Mouse (Mus musculus): ENCODE measurements around the gene Gdf11.

Gene Gdf11

DNA sequence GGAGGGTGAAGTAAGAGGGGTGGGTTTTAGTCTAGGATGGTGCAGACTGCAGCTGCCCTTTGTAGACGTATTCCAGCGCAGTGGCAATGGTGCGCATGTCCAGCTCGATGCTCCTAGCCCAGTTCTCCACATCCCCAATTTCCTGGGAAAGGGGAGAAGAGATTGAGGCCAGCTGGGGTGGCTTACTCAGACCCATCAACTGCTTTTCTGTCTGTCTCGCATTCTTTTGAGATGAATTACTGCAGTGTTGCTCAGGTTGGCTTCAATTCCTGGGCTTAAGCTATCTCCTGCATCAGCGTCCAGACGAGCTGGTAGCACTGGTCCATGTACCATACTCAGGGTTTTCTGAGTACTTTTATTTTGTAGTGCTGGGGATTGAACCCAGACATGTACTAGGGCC is 28.4 kb upstream of the Gdf11 start:
- no peak for DNase-seq (ENCODE audit: extremely low read depth, low read depth)

DNA sequence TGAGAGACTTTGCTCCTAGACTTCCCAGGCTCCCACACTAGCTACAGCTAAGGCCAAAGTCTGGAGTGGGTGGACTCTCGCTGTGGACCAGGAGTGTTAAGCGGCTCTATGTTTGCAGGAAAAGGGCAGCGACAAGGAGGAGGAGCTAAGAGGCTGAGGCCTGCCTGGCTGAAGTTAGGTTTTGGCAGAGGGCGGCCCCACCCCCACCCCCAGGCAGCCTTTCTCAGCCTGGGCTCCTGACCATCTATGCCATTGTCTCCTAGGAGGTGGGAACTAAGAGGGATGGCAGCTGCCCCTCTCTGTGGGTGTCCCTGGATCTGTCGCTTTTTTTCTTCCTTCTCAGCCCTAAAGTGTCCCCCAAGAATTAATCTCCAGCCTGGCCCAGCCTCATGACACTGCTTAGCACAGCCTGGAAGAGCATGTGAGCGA is 27.7 kb upstream of the Gdf11 start:
- no peak for DNase-seq (ENCODE audit: extremely low read depth, low read depth)

DNA sequence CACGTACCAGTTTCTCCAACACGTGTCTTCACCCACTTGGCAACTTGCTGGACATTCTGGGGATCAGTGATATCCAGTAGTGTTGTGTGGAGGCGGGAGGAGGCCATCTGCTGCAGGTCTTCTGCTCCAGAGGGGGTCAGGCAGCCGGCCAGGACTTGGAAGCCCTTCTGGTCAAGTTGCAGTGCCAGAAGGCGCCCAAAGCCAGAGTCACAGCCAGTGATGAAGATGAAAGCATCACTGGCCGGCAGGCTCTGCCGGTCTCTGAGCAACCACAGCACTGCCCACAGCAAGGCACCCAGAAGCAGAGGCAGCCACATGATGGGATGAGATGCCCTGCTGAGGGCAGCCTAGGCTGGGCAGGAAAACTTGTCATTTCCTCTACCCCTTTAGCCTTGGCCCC is 26.7 kb upstream of the Gdf11 start:
- DNase-seq (ENCODE audit: extremely low read depth, low read depth): no peak

DNA sequence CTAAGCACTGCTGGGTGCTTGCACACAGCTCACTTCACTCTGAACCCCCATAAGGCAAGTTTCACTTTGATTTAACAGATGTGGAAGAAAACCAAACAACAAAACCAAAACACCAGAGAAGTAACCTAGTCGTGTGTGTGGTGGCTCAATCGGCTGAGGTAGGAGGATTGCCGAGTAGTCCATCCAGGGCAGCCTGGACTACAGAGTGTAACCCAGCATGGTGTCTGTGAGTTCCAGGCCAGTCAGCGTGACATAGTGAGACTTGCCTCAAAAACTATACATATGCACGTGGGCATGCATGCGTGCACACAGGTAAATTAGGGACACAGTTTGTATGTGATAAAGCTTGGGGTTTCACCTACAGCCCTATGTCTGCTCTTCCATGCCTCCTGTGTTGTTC is 25.9 kb upstream of the Gdf11 start:
- DNase-seq (ENCODE audit: extremely low read depth, low read depth): no peak

DNA sequence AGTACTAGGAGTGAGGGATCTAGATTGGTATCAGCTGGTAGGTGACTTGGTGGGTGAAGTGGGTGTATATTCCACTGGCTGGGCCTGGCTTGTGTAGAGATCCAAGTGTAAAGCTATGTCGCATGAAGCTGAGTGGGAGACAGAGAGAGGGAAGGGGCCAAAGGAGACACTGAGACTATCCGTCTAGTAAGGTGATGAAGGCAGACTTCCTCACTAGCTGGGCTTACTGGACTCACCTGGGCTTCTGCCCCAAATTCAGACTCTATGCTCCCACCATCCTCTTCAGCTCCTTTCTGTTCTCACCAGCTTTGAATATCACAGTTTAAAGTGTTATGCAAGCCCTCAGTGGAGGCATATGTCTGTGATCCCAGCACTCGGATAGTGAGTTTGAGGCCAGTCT is 25.1 kb upstream of the Gdf11 start:
- no peak for DNase-seq (ENCODE audit: extremely low read depth, low read depth)

DNA sequence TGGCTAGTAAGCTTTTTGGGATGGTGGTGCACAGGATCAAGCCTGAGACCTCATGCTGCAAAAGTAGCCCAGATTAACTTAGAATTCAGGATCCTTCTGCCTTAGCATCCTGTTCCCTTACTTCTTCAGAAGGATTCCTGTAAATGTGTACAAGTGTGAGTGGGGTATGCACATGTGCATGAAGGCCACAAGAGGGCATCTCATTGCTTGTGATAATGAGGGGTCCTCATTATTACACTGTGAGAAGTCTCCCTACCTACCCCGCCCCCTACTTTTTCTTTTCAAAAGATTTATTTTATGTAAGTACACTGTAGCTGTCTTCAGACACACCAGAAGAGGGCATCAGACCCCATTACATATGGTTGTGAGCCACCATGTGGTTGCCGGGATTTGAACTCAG is 24.0 kb upstream of the Gdf11 start:
- DNase-seq (ENCODE audit: extremely low read depth, low read depth): no peak

DNA sequence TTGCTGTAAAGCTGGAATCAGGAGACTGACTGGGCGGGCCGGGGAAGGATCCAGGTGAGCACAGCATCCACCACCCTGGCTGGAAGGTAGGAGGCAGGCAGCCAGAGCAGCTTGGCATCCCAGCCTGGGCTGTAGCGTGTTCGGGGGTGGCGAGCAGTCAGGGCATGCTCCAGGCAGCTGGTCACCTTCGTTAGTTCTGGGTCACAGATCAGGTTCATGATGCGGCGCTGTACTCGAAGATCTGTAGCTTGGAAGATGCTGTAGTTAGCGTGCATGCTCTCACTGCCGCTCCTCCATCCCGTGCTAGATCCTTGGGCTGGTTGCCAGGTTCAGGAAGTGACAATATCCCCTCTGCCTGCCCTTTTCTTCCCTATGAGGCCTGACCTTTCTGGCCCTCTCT is 22.2 kb upstream of the Gdf11 start:
- no peak for DNase-seq (ENCODE audit: extremely low read depth, low read depth)

DNA sequence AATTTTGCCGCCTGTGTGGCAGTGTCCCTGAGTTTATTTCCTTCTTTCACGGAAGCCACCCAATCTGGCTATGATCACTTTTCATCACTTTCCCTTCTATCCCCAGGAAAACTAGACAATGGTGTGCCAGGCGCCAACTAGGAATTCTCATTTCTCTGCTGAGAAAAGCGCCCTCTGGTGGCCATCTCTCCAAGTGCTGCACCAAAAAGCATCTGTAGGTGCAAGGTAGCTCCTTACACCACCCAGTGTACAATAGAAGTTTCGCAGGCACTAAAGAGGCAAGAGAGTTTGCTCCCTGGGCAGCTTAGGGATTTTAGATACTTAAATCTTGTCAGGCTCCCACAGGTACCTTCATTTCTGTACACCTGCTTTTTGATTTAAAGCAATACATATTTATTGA is 21.7 kb upstream of the Gdf11 start:
- DNase-seq (ENCODE audit: extremely low read depth, low read depth): peak; percentile 58

DNA sequence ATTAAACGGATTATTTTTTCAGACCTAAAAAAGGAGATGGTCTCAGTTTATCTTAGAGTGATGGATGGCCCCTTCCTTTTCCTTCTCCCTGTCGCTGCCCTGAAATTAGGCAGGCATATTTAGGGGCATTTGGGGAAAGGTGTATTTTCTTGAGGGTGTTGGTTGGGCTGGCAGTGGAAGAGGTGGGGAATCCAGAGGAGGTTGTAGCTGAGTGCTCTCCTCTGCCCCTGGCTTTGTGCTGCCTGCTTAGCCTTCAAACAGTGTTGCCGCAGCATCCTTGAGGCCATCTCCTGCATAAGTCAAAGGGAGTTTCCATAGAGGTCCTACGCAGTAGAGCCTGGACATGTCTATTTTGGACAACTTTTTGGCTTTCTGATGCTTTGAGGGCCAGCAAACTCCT is 21.3 kb upstream of the Gdf11 start:
- DNase-seq (ENCODE audit: extremely low read depth, low read depth): no peak

DNA sequence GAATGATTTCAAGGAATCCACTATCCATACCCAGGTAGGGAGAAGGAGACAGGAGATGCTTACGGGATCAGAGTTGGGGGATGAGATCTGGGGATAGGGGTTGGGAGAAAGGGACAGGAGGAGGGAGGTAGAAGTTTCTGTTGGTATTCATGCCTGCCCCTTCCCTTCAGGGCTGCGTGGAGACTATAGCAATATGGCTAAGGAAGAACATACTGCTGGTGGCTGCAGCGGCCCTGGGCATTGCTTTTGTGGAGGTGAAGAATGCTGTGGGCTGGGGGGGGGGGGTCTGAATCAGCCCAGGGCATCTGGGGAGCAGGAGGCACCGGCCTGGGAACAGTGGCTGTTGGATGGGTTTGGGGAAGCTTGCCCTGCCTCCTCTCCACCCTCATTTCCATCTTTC is 20.8 kb upstream of the Gdf11 start:
- no peak for DNase-seq (ENCODE audit: extremely low read depth, low read depth)

DNA sequence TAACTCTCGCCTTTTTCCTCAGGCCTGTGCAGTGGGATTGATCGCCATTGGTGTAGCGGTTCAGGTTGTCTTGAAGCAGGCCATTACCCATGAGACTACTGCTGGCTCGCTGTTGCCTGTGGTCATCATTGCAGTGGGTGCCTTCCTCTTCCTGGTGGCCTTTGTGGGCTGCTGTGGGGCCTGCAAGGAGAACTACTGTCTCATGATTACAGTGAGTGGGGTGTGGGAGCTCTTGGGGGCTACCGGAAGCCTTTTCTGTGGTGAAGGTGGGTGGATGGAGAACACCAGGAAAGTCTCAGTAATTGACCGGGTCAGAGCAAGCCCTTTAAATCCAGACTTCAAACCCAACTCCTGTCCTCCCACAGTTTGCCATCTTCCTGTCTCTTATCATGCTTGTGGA is 19.9 kb upstream of the Gdf11 start:
- no peak for DNase-seq (ENCODE audit: extremely low read depth, low read depth)

DNA sequence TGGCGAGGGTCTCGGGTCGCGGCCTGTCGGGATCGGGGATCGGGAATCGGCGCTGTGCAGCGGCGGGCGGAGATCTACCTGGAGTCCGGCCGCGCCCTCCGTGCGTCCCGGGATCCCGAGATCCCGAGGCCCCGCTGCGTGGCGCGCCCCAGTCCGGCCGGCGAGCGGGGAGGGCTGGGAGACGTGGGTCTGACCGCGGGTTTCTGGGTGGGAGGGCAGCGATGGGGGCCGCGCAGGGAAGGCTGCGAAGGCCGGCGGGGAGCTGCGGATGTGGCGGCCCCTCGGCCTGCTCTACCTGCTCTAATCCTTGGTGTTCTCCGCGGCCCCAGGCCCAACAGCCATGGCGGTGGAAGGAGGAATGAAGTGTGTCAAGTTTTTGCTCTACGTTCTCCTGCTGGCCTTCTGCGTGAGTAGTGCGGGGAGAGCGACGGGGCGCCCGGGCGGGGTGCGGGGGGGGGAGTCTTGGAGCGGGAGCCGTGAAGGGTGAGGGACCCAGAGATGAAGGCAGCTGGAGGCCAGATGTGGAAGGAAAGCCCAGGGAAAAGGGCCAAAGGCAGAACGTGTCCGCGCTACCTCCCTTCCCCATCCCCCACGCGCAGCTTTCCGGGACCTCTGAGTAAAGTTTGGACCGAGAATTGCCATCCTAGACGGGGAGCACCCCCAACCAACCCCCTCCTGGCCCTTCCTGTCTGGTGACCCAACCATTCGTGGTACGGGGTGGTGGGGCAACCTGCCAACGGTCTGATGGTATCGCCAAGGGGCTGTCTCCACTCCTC is 18.7 kb upstream of the Gdf11 start:
- no peak for DNase-seq (ENCODE audit: extremely low read depth, low read depth)

DNA sequence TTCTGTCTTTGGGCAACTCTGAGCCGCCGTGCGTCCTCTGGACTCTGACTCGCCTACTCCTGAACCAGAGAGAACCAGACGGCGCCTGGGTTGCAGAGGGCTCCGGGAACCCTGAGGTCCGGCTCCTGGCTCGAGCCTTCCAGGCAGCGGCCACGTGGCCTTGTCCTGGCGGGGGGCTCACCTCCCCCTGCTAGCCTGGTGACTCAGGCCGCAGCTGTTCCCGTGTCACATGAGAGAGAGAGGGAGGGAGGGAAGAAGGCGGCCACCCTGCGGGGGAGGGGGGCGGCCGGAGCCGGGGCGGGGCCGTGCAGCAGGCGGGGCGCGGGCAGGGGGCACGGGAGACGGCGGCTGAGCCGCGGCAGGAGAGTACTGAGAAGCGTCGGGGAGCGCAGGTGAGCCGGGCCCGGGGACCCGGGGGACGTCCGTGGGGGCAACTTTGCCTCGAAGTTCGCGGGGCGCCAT is 18.1 kb upstream of the Gdf11 start:
- no peak for DNase-seq (ENCODE audit: extremely low read depth, low read depth)

DNA sequence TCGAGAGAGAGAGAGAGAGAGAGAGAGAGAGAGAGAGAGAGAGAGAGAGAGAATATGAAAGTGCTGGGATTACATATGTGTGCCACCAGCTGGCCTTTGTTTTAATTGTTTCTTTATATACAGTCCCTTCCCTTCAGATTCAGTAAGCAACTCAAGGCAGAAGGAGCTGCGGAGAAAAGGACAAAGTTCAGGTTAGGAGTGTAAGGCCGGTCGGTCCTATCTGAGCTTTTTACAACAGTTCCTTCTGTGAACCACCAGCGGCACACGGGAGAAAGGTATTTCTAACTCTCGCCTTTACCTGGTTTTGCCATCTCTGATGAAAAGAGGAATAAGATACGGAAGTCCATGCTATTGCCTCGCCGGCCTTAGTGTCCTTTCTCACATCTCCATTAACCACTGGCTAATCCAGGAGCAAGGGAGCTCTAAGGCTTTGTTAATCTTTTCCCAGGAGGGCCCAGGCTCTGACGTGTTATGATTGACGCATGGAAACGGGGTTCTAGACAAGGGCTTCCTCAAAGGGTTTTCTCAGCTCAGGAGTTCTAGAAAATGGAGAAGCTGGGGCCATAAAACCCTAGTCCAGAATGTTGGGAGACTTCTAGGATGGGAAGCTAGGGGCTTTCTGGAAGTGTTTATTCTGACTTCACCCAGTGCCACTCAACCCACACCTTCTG is 17.4 kb upstream of the Gdf11 start:
- DNase-seq (ENCODE audit: extremely low read depth, low read depth): no peak

DNA sequence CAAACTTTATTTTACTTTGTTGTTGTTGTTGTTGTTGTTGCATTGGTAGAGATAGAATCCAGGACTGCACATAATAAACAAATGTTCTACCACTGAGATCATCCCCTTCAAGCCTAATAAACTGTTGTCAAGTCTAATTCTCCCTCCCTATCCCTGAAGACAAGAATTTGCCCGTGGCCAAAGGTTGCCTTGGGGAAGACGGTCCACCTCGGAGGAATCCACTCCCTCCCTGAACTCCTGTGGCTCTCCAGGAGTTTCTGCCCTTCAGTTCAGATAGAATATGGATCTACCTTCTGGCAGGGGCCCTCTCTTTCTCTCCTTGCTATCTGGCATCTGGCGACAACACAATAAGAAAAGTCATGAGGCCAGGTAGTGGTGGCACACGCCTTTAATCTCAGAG is 13.3 kb upstream of the Gdf11 start:
- DNase-seq (ENCODE audit: extremely low read depth, low read depth): no peak

DNA sequence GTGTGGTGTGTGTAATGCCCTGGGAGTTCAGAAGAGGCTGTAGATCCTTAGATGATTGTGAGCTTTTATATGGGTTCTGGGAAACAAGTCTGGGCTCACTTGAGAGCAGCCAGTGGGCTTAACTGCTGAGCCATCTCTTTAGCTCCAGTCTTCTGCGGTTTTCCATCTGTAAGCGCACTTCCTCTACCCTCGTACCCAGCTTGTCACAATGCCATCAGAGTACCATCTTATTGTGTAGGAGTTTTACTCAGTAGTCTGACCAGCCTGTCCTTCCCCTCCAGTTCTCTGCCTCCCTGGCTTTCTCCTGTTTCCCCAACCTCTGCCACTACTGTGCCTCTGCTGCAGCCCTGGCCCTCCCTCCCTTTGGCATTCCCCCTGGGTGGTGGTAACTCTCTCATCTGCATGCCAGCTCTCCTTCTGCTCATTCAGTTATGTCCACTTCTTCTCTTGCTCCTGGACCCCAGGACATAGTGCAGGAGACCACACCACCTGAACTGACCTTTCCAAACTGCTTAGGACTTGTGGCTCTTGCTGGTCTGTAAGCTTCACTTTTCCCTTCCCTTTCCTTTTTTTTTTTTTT is 11.0 kb upstream of the Gdf11 start:
- no peak for DNase-seq (ENCODE audit: extremely low read depth, low read depth)

DNA sequence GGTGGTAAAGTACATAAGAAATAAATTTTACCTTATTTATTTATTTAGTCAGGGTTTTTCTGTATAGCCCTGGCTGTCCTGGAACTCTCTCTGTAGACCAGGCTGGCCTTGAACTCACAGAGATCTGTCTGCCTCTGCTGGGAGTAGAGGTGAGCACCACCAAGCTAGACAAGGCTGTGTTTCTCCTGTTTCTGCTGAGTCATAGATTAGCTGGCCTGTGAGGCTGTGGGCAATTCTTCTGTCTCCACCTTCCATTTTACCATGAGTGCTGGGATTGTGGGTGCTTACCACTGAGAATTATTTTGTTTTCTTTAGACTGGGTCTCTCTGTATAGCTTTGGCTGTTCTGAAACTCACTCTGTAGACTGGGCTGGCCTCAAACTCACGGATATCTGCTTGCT is 9.9 kb upstream of the Gdf11 start:
- no peak for DNase-seq (ENCODE audit: extremely low read depth, low read depth)

DNA sequence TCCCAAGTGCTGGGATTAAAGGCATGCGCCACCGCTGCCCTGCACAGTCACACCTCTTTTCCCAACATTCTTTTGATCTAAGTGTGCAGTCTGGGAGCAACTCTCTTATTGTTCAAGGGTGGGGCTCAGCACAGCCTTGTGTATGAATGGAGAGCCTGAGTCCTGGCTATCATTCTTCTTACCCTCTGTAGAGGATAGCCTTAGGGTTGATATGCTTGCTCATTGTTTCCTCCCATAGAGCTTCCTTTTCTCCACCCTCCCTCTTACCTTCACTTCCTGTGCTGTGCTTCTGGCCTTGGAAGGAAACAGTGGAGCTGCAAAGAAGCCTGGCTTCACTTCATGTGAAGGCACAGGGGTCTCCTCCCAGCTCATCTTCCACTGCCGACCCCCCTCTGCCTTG is 9.2 kb upstream of the Gdf11 start, which contains the start of gene Cd63:
Gene Cd63 (plus strand): TSS at position 292 of the 400 bp plus-strand sequence.
- no peak for DNase-seq (ENCODE audit: extremely low read depth, low read depth)

DNA sequence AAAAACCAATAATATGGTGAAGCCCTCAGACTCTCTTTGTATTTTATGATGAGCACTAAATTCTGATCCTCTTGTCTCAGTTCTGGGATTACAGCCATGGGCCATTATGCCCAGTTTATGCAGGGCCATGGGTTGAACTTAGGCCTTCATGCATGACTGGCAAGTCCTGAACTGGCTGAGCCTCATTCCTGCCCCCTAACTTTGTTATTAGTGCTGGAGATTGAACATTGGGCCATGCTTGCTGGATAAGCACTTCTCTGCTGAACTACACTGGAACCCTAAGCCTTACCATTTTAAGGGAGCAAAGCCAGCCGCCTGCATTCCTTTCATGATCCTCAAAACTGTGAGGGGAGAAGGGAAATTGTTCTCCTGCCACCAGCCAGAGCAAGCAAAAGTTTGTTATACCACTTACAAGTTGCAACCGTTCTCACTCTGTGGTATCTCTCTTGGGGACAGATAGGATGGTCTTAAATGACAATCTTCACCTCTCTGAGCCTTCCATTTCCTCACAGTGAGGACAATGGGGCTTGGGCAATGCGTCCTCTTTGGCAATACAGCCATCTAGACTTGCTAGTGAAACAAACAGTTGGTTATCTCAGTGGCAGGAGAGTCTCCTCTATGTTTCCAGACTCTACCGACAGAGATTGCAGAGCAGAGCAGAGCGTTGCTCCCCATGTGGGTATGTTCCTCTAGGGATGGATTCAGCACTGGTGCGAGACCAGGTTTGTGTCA is 8.4 kb upstream of the Gdf11 start:
- DNase-seq (ENCODE audit: extremely low read depth, low read depth): no peak

DNA sequence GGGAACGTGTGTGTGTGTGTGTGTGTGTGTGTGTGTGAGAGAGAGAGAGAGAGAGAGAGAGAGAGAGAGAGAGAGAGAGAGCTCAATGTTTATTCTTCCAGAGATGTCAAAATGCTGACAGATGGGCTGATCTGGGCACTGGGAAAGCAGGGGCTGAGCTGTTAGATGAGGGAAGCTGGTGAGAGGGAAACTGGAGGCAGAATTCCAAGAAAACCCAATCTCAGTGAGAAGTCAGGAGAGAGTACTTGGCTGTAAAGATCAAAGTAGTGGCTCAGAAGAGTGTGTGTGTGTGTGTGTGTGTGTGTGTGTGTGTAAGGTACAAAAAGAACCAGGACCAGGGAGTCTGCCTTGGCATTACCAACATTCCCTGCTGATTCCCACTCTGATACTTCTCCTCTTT is 6.0 kb upstream of the Gdf11 start:
- no peak for DNase-seq (ENCODE audit: extremely low read depth, low read depth)

DNA sequence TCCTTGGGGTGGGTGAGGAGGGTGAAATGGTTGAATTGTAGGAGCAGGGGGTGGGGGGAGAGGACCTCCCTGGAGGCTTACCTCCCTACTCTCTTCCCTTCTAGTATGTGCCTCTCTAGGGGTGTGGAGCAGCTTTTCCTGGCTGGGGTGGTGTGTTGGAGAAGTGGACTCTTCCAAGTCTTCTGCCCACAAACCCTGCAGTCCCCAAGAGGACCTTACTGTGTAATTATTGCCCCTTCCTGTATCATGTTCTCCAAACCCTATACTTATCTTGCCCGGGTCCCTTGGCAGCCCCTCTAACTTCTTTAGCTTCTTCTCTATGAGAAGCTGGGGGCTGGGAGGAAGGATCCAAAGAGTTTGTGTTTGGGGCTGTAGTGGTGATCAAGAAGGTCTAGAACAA is 5.3 kb upstream of the Gdf11 start:
- DNase-seq (ENCODE audit: extremely low read depth, low read depth): no peak

Data from MEL-GATA-1-ER (cell line).